Mouse (Mus musculus) neural tube, embryonic 13.5 days (tissue): ENCODE results near the gene H60b. TPM values are rescaled to one million over a fixed set of nuclear protein-coding genes. Genes with fewer than 3 reads are reported as not detected.
"Not testable (repeated sequence)": the region's sequence is repeated elsewhere in the genome, so short reads cannot be mapped to it uniquely, and the experiment has no call there.

Experiments used
- ATAC-seq: fragments of 200-750 bp; cut with Nextera tagmentation; 2 replicates; pipeline ENCODE4 v1.8.0; 2017; ENCODE audit warnings: low read depth, mild to moderate bottlenecking, moderate TSS enrichment, moderate library complexity
- H3K27ac ChIP-seq: fragments of 300-500 bp; sonication (generic); replicated peaks from 2 replicates; pipeline ENCODE4 v1.5.1; 2015; ENCODE audit warnings: moderate library complexity, mild to moderate bottlenecking, inconsistent platforms
- H3K27me3 ChIP-seq: fragments of 300-500 bp; sonication (generic); 2 replicates; pipeline ENCODE4 v1.6.1; 2015; ENCODE audit warnings: mild to moderate bottlenecking, inconsistent platforms
- H3K36me3 ChIP-seq: fragments of 300-500 bp; sonication (generic); 2 replicates; pipeline ENCODE4 v1.6.1; 2015; ENCODE audit warnings: mild to moderate bottlenecking, inconsistent platforms
- H3K4me1 ChIP-seq: fragments of 300-500 bp; sonication (generic); replicated peaks from 2 replicates; pipeline ENCODE4 v1.6.1; 2015; ENCODE audit warnings: inconsistent platforms
- H3K4me2 ChIP-seq: fragments of 300-500 bp; sonication (generic); 2 replicates; pipeline ENCODE4 v1.6.1; 2015; ENCODE audit warnings: inconsistent platforms, mild to moderate bottlenecking, moderate library complexity
- H3K4me3 ChIP-seq: fragments of 300-500 bp; sonication (generic); 2 replicates; pipeline ENCODE4 v1.5.1; 2015; ENCODE audit warnings: mild to moderate bottlenecking, inconsistent platforms
- H3K9ac ChIP-seq: fragments of 300-500 bp; sonication (generic); 2 replicates; pipeline ENCODE4 v1.6.1; 2015; ENCODE audit warnings: moderate library complexity, mild to moderate bottlenecking, inconsistent platforms
- H3K9me3 ChIP-seq: fragments of 300-500 bp; sonication (generic); 2 replicates; pipeline ENCODE4 v1.6.1; 2016; ENCODE audit warnings: inconsistent platforms
- WGBS: fragments of 180-500 bp; shearing (Covaris S2); methylation state at CpG from one replicate; pipeline ENCODE4 v1.1.7; 2015; 5-methylcytosine and 5-hydroxymethylcytosine counted together
- polyA plus RNA-seq: library from polyadenylated mRNA; unstranded; fragments of >200 nt; fragmentation: Nextera tagmentation; extraction: Ambion mirVana; gene quantifications from 2 replicates; pipeline ENCODE4 v1.2.1, GENCODE M21; 2015

H60b gene
- polyA plus RNA-seq, 1 experiment from 2014 or later, result 0.66 TPM

DNA sequence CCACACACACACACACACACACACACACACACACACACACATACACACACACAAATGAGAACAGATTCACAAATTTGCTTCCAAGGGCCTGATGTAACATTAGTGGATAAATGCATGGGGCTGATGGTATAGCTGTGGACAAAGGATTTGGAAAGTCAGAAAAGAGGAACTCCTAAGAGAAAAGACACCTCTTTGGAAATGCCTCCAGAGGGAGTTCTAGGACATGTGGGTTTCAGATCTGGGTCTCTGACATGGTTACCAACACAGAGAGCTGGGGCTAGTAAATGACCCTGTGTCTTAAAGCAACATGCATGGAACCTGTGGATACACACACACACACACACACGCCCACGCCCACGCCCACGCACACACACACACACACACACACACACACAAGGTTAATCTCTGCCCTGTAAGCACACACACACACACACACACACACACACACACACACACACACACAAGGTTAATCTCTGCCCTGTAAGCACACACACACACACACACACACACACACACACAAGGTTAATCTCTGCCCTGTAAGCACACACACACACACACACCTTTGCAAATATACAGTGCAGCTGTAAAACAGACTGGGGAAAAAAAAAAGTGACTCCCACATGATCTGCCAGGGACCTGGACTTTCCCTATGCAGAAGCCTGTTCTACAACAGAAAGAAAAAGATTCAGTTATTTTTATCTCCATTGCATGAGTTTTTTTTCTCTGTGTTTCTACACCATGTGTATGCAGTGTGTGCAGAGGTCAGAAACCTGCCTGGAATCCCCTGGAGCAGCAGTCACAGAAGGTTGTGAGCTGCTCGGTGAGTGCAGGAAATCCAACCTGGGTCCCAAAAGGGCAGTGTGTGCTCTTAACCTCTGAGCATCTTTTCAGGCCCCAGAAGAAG lies 14.3 kb downstream of the H60b start:
- not testable (repeated sequence) for H3K9me3 ChIP-seq, H3K9ac ChIP-seq, H3K4me3 ChIP-seq, H3K36me3 ChIP-seq, H3K27me3 ChIP-seq, ATAC-seq, H3K4me1 ChIP-seq, H3K4me2 ChIP-seq, H3K27ac ChIP-seq
- 62% methylated on average over 4 of the region's 5 CpGs for WGBS

DNA sequence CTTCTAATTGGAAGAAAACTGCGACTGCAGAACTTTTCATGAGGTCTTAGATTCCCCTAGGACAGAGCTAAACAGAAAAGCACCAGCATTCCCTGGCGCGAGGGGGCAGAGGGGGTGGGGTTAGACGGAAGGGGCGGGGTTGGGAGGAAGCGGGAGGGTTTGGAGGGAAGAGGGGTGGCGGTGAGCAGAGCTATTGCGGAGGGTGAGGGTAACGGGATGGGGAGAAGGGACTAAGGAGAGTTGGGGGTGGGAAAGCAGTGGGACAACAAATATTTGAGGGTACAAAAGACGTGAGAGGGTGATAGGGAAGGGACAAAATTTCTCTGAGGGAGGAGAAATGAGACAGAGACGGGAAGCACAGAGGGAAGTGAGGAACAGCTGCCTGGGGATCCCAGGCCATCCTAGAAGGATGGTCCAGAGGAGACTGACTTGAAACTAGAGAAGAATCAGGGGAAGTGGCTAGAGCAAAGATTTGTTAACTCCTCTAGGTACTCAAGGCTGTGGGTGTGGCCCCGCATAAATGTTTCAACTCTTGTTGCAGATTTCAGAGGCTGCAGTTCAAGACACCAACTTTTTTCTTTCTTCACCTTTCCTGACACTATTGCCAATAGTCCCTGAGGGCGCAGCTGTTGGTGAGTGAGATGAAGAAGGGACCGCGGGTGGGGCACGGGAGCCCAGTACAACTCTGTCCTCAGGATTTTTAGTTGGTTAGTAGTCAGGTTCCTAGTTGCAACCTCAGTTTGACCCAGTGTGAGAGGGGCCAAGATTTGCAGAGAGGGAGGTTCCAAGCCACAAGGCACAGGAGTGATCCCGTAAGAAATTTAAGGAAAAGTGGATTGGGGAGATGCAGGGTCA lies 15.2 kb downstream of the H60b start:
- H3K4me3 ChIP-seq, H3K36me3 ChIP-seq, H3K27ac ChIP-seq, ATAC-seq, H3K9ac ChIP-seq, H3K4me2 ChIP-seq, H3K27me3 ChIP-seq, H3K9me3 ChIP-seq, H3K4me1 ChIP-seq: not testable (repeated sequence)
- WGBS, result 12% methylated on average over 13 of the region's 17 CpGs

DNA sequence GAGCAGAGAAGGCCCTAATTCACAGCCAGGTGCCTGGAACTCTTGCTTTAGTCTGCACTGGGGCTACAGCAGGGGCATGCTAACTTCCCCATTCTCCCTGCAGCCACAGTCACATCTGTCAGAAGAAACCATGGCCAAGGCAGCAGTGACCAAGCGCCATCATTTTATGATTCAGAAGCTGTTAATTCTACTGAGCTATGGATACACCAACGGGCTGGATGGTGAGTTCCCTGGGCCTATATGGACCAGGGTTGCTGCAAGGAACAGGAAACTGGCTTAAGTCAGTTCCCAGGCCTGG lies 15.8 kb downstream of the H60b start:
- not testable (repeated sequence) for H3K9ac ChIP-seq, H3K4me2 ChIP-seq, H3K27me3 ChIP-seq, H3K27ac ChIP-seq, H3K4me3 ChIP-seq, H3K36me3 ChIP-seq, H3K9me3 ChIP-seq, ATAC-seq, H3K4me1 ChIP-seq
- 77% methylated on average over 2 of the region's 2 CpGs for WGBS

DNA sequence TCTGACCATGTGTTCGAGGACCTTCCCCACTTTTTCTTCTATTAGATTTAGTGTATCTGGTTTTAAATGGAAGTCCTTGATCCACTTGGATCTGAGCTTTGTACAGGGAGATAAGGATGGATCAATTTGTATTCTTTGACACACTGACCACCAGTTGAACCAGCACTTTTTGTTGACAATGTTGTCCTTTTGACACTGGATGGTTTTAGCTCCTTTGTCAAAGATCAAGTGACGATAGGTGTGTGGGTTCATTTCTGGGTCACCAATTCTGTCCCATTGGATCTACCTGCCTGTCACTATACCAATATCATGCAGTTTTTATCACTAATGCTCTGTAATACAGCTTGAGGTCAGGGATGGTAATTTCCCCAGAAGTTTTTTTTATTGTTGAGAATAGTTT lies 18.1 kb downstream of the H60b start:
- not testable (repeated sequence) for H3K27ac ChIP-seq, H3K4me2 ChIP-seq, H3K36me3 ChIP-seq, H3K4me3 ChIP-seq, H3K9ac ChIP-seq, H3K27me3 ChIP-seq, ATAC-seq, H3K4me1 ChIP-seq, H3K9me3 ChIP-seq
- WGBS, result 90% methylated on average over 2 of the region's 2 CpGs

DNA sequence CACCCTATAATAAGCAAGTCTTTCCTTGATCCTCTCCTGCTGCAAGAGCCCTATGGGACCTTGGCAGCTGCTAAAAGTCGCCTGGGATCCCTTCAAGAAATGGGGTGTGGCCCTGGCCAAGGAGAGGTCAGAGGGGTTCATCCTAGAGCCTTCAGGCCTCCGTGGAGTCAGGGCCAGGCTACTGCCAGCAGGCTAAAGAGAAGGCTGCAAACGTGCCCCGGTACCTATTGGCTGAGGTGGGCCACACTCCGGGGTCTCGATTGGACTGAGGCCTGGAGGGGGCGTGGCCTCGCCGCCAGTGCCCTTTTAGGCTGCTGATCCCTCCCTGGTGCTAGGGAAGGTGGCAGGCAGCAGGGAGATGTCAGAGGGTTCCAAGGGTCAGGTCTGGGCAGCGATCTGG lies 32.6 kb downstream of the H60b start:
- not testable (repeated sequence) for H3K4me3 ChIP-seq, H3K4me1 ChIP-seq, H3K9ac ChIP-seq, H3K27ac ChIP-seq, H3K36me3 ChIP-seq, H3K9me3 ChIP-seq, H3K27me3 ChIP-seq
- WGBS, result 7% methylated on average over 7 of the region's 10 CpGs
- peak; percentile 84 for ATAC-seq
- peak overlapping the region; percentile 36 for H3K4me2 ChIP-seq

DNA sequence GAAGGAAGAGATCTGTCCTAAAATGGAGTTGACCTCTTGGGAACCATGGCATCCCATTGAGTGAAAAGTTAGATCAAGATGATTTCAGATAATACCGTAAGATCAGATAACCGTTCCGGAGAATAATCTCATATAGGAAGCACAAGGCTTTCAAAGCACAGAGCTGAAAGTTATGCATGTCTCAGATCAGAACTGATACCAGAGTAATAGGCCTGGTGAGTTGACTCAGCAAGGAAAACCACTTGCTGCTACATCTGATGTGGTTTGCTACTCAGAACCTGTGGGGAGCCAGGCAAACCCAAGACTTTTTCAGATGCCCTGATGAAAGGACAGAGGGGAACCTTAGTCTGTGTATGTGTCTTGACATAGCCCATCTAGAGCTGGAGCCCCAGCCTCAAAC lies 43.0 kb downstream of the H60b start:
- not testable (repeated sequence) for H3K9me3 ChIP-seq, H3K27ac ChIP-seq, H3K4me2 ChIP-seq, H3K36me3 ChIP-seq, H3K4me3 ChIP-seq, H3K4me1 ChIP-seq, H3K9ac ChIP-seq, H3K27me3 ChIP-seq, ATAC-seq
- WGBS, result 95% methylated on average over 2 of the region's 3 CpGs

DNA sequence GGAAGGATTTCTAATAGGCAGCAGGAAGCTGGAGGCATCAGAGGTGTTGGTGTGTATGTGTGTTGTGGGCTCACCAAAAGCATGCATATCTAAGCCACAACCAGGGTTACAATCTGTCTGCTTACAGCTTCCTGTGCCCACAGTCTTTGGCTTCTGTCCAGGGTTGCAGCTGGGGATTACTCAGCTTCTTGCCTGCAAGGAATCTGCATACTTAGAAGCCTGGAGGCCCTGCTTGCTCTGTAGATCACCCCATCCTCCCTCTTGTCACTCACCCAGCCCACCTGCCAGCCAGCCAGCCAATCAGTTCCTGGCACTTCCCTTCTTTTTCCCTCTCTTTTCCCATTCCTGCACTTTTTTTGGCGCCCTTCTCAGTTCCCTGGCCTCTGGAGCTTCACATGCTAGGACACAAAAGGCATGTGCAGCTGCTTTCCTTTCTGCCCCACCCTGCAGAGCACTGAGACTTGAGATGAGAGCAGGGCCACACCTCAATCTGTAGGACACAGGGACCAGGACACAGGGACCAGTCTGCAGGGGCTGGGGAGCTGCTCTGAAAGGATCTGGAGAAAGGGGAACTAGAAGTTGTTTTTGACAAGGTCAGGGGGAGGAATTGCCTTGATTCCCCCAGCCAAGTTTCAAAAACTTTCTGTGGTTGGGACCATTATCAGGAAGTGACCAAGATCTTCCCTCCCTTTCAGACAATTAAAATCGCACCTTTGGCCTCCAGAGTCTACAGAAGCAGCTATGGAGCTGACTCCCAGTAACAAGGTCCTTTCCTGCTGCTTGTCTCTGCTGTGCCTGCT lies 44.6 kb downstream of the H60b start:
- H3K9me3 ChIP-seq, result not testable (repeated sequence)
- 0 out of 2 replicates have a peak, but pooled peaks have one; percentile 43 for ATAC-seq

DNA sequence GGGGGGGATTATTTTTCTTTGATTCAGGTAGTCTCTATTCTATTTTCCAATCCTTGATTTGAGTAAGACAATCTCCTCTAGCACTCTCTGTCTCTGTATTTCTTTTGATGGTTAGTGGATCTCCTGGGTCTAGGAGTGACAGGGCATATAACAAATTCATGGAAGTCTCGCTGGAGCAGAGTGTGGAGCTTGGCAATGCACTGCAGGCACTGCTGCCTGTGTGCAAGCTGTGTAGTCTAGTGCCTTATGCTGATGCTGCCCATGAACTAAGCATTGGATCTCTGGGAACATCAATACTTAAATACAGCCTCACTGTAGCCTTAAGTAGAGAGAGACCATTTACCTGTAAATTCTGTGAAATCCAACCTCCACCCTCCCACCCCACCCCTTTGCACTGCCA lies 48.1 kb downstream of the H60b start:
- H3K9ac ChIP-seq, ATAC-seq, H3K9me3 ChIP-seq, H3K27me3 ChIP-seq, H3K27ac ChIP-seq, H3K4me2 ChIP-seq, H3K4me3 ChIP-seq, H3K4me1 ChIP-seq, H3K36me3 ChIP-seq: not testable (repeated sequence)
- 68% methylated on average over 1 of the region's 1 CpGs for WGBS

More for the DNA sequence above, 44.6 kb downstream of the H60b start:
- not testable (repeated sequence) for H3K9ac ChIP-seq, H3K4me3 ChIP-seq, H3K27me3 ChIP-seq, H3K4me2 ChIP-seq, H3K36me3 ChIP-seq, H3K27ac ChIP-seq, H3K4me1 ChIP-seq
- WGBS, result no CpG with 5 or more reads among the region's 2 CpGs

DNA sequence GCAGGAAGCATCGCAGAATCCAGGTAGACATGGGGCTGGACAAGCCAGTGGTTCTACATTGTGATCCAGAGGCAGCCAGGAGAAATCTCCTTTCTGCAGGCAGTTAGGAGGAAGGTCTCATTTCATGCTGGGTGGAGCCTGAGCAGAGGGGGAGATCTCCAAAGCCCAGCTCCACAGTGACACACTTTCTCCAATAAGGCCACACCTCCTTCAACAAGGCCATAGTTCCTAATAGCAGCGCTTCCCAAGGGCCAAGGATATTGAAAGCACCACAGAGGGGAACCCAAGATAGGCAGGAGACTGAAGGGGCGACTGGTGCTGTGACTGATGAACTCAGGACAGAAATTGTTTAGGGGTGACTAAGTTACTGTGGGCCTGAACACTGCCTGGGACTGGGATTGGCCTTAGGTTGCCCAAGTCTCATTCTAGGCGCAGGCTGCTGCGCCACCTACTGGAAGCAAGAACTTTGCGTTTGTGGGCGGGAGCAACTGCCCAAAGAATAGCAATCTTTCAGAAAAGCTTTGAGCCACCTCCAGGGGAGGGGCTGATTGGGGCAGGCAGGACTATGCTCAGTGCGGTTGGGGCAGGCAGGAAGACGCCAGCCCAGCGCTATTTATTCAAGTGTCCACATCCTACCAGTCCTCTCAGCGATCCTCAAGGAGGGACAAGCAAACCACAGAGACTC lies 53.8 kb downstream of the H60b start:
- not testable (repeated sequence) for H3K4me1 ChIP-seq, H3K9ac ChIP-seq, H3K27me3 ChIP-seq, H3K4me2 ChIP-seq, H3K36me3 ChIP-seq, H3K4me3 ChIP-seq, H3K27ac ChIP-seq, H3K9me3 ChIP-seq
- WGBS, result 4% methylated on average over 8 of the region's 11 CpGs
- peak; percentile 56 for ATAC-seq

DNA sequence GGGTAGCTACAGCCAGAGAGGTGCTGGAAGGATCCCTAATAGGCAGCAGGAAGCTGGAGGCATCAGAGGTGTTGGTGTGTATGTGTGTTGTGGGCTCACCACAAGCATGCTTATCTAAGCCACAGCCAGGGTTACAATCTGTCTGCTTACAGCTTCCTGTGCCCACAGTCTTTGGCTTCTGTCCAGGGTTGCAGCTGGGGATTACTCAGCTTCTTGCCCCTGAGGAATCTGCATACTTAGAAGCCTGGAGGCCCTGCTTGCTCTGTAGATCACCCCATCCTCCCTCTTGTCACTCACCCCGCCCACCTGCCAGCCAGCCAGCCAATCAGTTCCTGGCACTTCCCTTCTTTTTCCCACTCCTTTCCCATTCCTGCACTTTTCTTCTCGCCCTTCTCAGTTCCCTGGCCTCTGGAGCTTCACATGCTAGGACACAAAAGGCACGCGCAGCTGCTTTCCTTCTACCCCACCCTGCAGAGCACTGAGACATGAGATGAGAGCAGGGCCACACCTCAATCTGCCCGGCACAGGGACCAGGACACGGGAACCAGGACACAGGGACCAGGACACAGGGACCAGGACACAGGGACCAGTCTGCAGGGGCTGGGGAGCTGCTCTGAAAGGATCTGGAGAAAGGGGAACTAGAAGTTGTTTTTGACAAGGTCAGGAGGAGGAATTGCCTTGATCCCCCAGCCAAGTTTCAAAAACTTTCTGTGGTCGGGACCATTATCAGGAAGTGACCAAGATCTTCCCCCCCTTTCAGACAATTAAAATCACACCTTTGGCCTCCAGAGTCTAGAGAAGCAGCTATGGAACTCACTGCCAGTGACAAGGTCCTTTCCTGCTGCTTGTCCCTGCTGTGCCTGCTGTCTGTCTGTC lies 65.3 kb downstream of the H60b start:
- not testable (repeated sequence) for H3K27me3 ChIP-seq, H3K27ac ChIP-seq, H3K4me2 ChIP-seq, H3K9ac ChIP-seq, H3K9me3 ChIP-seq, H3K4me1 ChIP-seq, H3K36me3 ChIP-seq, H3K4me3 ChIP-seq
- peak; percentile 84 for ATAC-seq
- no CpG with 5 or more reads among the region's 7 CpGs for WGBS

DNA sequence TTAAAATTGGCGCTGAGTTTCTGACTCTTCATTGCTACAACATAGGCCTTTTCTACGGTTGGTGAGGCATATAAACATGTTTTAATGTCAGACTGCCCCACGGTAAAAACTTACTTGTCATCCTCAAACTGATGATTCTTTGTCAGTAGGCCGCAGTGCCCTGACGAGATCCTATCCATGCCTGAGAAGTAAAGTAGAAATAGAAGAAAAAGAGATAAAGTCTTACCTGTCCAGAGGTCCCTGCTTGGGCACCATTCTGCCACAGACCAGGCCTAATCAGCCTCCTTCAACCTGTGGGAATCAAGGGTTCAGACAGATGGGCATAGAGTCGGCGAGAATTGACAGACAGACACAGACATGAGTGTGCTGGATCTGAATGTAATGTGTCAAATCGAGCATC lies 106.7 kb downstream of the H60b start:
- H3K4me2 ChIP-seq, result no peak overlapping the region
- no peak overlapping the region for H3K9ac ChIP-seq
- peaks cover 18% of the 10 kb centered on the region for H3K9me3 ChIP-seq
- ATAC-seq, result no peak
- no peak overlapping the region for H3K4me3 ChIP-seq
- H3K4me1 ChIP-seq, result no peaks in the 10 kb centered on the region
- H3K27me3 ChIP-seq, result no peaks in the 10 kb centered on the region
- H3K27ac ChIP-seq, result no peak overlapping the region
- H3K36me3 ChIP-seq, result no peaks in the 10 kb centered on the region
- WGBS, result 93% methylated on average over 8 of the region's 8 CpGs
